Mouse (Mus musculus) stomach, embryonic 16.5 days (tissue): ENCODE results near the gene Olfr646. TPM values are rescaled to one million over a fixed set of nuclear protein-coding genes. Genes with fewer than 3 reads are reported as not detected.

Experiments
- ATAC-seq: fragments of 200-750 bp; cut with Nextera tagmentation; 2 replicates; pipeline ENCODE4 v1.8.0; 2017; ENCODE audit warnings: moderate number of reproducible peaks, moderate TSS enrichment; ENCODE audit not compliant: insufficient read depth, low FRiP score
- H3K27ac ChIP-seq: fragments of 300-500 bp; sonication (generic); 2 replicates; pipeline ENCODE4 v1.5.1; 2014; ENCODE audit warnings: low read length
- H3K27me3 ChIP-seq: fragments of 300-500 bp; sonication (generic); 2 replicates; pipeline ENCODE4 v1.6.1; 2014; ENCODE audit warnings: low read length, control low read depth, mixed read lengths; ENCODE audit not compliant: control insufficient read depth, insufficient read depth
- H3K36me3 ChIP-seq: fragments of 300-500 bp; sonication (generic); 2 replicates; pipeline ENCODE4 v1.6.1; 2014; ENCODE audit warnings: low read length; ENCODE audit not compliant: control insufficient read depth, insufficient read depth
- H3K4me1 ChIP-seq: fragments of 300-500 bp; sonication (generic); 2 replicates; pipeline ENCODE4 v1.6.1; 2014; ENCODE audit warnings: low read length, control low read depth, mixed read lengths; ENCODE audit not compliant: control insufficient read depth, insufficient read depth
- H3K4me2 ChIP-seq: fragments of 300-500 bp; sonication (generic); 2 replicates; pipeline ENCODE4 v1.6.1; 2014; ENCODE audit warnings: low read depth, low read length, mixed read lengths
- H3K4me3 ChIP-seq: fragments of 300-500 bp; sonication (generic); replicated peaks from 2 replicates; pipeline ENCODE4 v1.5.1; 2014; ENCODE audit warnings: mild to moderate bottlenecking, low read length
- H3K9ac ChIP-seq: fragments of 300-500 bp; sonication (generic); 2 replicates; pipeline ENCODE4 v1.6.1; 2014; ENCODE audit warnings: low read length
- H3K9me3 ChIP-seq: fragments of 300-500 bp; sonication (generic); replicated peaks from 2 replicates; pipeline ENCODE4 v1.6.1; 2016; ENCODE audit warnings: low read length, control low read depth; ENCODE audit not compliant: control insufficient read depth
- WGBS: fragments of 180-500 bp; shearing (Covaris S2); extraction: QIAGEN DNeasy Blood & Tissue Kit; methylation state at CpG from one replicate; pipeline ENCODE4 v1.1.7; 2014; 5-methylcytosine and 5-hydroxymethylcytosine counted together
- polyA plus RNA-seq: library from polyadenylated mRNA; unstranded; fragments of >200 nt; fragmentation: Nextera tagmentation; extraction: Ambion mirVana; gene quantifications from 2 replicates; pipeline ENCODE4 v1.2.1, GENCODE M21; 2015

Olfr646 gene
- polyA plus RNA-seq, 1 experiment from 2014 or later, result not detected

GRCm38 (mm10) chr7:104150456-104150855 lies 45.8 kb downstream of the Olfr646 start, which contains the start of gene Ubqlnl:
Ubqlnl (minus strand) TSS chr7:104150556.
- Histone ChIP-seq H3K4me3 (no peak within 1 kb of the TSS), H3K36me3 (no peaks in the 10 kb centered on the region), H3K4me1 (no peaks in the 10 kb centered on the region), H3K4me2 (no peak within 1 kb of the TSS), H3K27ac (no peak within 1 kb of the TSS), H3K9me3 (no peaks in the 10 kb centered on the region), H3K27me3 (no peaks in the 10 kb centered on the region), H3K9ac (no peak within 1 kb of the TSS)
- no peak for ATAC-seq
- WGBS, result 83% methylated on average over 2 of the region's 2 CpGs

Other genes starting within 250 kb of the Olfr646 start
- not detected in 2 replicates for gene Olfr66, start 218.6 kb upstream of the Olfr646 start, polyA plus RNA-seq
- not detected in 2 replicates for gene Olfr64, start 210.4 kb upstream of the Olfr646 start, polyA plus RNA-seq
- gene Olfr65, start 201.4 kb upstream of the Olfr646 start, polyA plus RNA-seq, result not detected in 2 replicates
- gene Olfr631, start 176.0 kb upstream of the Olfr646 start, polyA plus RNA-seq, result not detected in 2 replicates
- not detected in 2 replicates for gene Olfr632, start 170.5 kb upstream of the Olfr646 start, polyA plus RNA-seq
- gene Olfr633, start 160.4 kb upstream of the Olfr646 start, polyA plus RNA-seq, result not detected in 2 replicates
- gene Olfr635, start 133.7 kb upstream of the Olfr646 start, polyA plus RNA-seq, result 0.01 TPM in 1 of 2 replicates, not detected in the other
- not detected in 2 replicates for gene Olfr638, start 106.1 kb upstream of the Olfr646 start, polyA plus RNA-seq
- not detected in 2 replicates for gene Olfr639, start 87.6 kb upstream of the Olfr646 start, polyA plus RNA-seq
- gene Olfr640, start 79.3 kb upstream of the Olfr646 start, polyA plus RNA-seq, result not detected in 2 replicates
- not detected in 2 replicates for gene Olfr641, start 69.4 kb upstream of the Olfr646 start, polyA plus RNA-seq
- not detected in 2 replicates for gene Olfr642, start 52.2 kb upstream of the Olfr646 start, polyA plus RNA-seq
- not detected in 2 replicates for gene 4930516K23Rik, start 43.4 kb upstream of the Olfr646 start, polyA plus RNA-seq
- gene Olfr644, start 33.0 kb upstream of the Olfr646 start, polyA plus RNA-seq, result not detected in 2 replicates
- not detected in 2 replicates for gene Olfr645, start 19.4 kb upstream of the Olfr646 start, polyA plus RNA-seq
- gene Ubqln5, start 25.0 kb downstream of the Olfr646 start, polyA plus RNA-seq, result not detected in 2 replicates
- not detected in 2 replicates for gene Olfr643, start 32.5 kb downstream of the Olfr646 start, polyA plus RNA-seq
- not detected in 2 replicates for gene Ubqln3, start 38.4 kb downstream of the Olfr646 start, polyA plus RNA-seq
- not detected in 2 replicates for gene Ubqlnl, start 45.7 kb downstream of the Olfr646 start, polyA plus RNA-seq
- gene Olfm5, start 60.0 kb downstream of the Olfr646 start, polyA plus RNA-seq, result not detected in 2 replicates
- gene Olfr648, start 78.5 kb downstream of the Olfr646 start, polyA plus RNA-seq, result 0.26 and 0.27 TPM in 2 replicates
- not detected in 2 replicates for gene Olfr649, start 91.1 kb downstream of the Olfr646 start, polyA plus RNA-seq
- 0.87 and 0.89 TPM in 2 replicates for gene Trim6, start 113.9 kb downstream of the Olfr646 start, polyA plus RNA-seq
- 1.8 and 2.2 TPM in 2 replicates for gene Trim34a, start 139.6 kb downstream of the Olfr646 start, polyA plus RNA-seq
- gene Trim5, start 183.2 kb downstream of the Olfr646 start, polyA plus RNA-seq, result 0.54 and 0.62 TPM in 2 replicates
- 5.3 and 6.1 TPM in 2 replicates for gene Trim12a, start 210.6 kb downstream of the Olfr646 start, polyA plus RNA-seq
- gene Trim34b, start 224.6 kb downstream of the Olfr646 start, polyA plus RNA-seq, result not detected in 2 replicates
- 2.8 TPM in 2 replicates for gene Trim12c, start 248.5 kb downstream of the Olfr646 start, polyA plus RNA-seq